Mouse (Mus musculus) spleen, adult 2 months (tissue): ENCODE data around the gene Fam160a1.

Experiments used
- CTCF ChIP-seq: fragments of 200-500 bp; IDR thresholded peaks from 2 replicates; pipeline ENCODE4 v1.5.1; 2011; ENCODE audit warnings: mild to moderate bottlenecking, inconsistent platforms; ENCODE audit not compliant: insufficient read depth, insufficient read length, insufficient replicate concordance; ENCODE audit errors: extremely low read depth
- POLR2A ChIP-seq: fragments of 200-500 bp; IDR thresholded peaks from 2 replicates; pipeline ENCODE4 v1.6.1; 2011; ENCODE audit warnings: low read depth, low read length, inconsistent platforms

DNA sequence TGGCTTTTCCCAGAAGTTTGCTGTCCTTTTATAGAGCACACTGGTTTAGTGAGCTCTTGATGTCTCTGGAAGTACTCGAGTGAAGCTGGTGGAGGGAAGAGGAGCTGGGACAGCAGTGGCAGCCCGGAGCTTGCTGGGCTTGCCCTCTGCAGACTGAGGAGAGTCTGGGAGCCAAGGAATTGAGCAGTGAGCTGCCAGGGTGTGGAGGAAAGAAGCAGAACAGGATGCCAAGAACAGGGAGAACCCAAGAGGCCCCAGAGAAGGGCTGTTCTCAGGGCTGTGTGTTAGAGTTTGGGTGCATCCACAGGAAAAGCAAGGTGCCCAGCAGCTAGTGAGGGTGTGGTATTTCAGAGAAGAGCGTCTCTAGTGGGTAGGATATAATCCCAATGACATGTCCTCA, 175.3 kb downstream of the Fam160a1 start:
- TF ChIP-seq CTCF (no peak), POLR2A (no peak)
